Comparison of ENCODE assay signal across 12 mouse cellular contexts in genomic region chr10:80020191-80020590, GRCm38 (mm10). TPM values are rescaled to one million over a fixed set of nuclear protein-coding genes. Genes with fewer than 3 reads are reported as not detected.
DNase-seq lines count a peak whose midpoint lies in the region; ATAC-seq lines count a peak whose summit lies in the region.
"Had no signal": no experiment of that assay in that cellular context is flagged by ENCODE, and none has a peak within 500 bp of the region (broad histone marks: within the 10 kb centered on the region; RNA-seq: fewer than 3 reads in every experiment).

No protein-coding gene starts in this region.

- no peak for ATAC-seq in heart, embryonic 14.5 days (ENCODE audit: insufficient number of reproducible peaks, insufficient read depth, low FRiP score, low read depth)
- ATAC-seq in megakaryocyte, adult 5-6 weeks (ENCODE audit: poor library complexity, severe bottlenecking), result no peak
- ATAC-seq in embryonic facial prominence, embryonic 14.5 days (ENCODE audit: low read depth), result no peak
- ATAC-seq in liver, embryonic 12.5 days, result no peak
- ATAC-seq in frontal cortex, adult (ENCODE audit: low TSS enrichment), result no peak

- no peaks in the 10 kb centered on the region for H3K36me3 ChIP-seq in heart, embryonic 14.5 days (ENCODE audit: control insufficient read depth, insufficient read depth, low read length)
- peaks cover 90% of the 10 kb centered on the region for H3K36me3 ChIP-seq in megakaryocyte, embryonic 14.5 days (replicated peaks; ENCODE audit: low read length)
- no peaks in the 10 kb centered on the region for H3K36me3 ChIP-seq in embryonic facial prominence, embryonic 14.5 days (ENCODE audit: control insufficient read depth, insufficient read depth, low read length)
- H3K36me3 ChIP-seq in liver, embryonic 12.5 days, result peaks cover 59% of the 10 kb centered on the region

- H3K4me2 ChIP-seq in heart, embryonic 14.5 days (ENCODE audit: low read length), result peak overlapping the region; percentile 56
- peak overlapping the region; percentile 46; the same call in 1 of the 2 replicates for H3K4me2 ChIP-seq in embryonic facial prominence, embryonic 14.5 days (ENCODE audit: low read depth, low read length)
- peak overlapping the region; percentile 73 for H3K4me2 ChIP-seq in liver, embryonic 12.5 days

- H3K27me3 ChIP-seq in heart, embryonic 14.5 days (ENCODE audit: control insufficient read depth, insufficient read depth, low read length), result peaks cover 6% of the 10 kb centered on the region
- H3K27me3 ChIP-seq in megakaryocyte, embryonic 14.5 days (replicated peaks), result no peaks in the 10 kb centered on the region
- peaks cover 11% of the 10 kb centered on the region; the same call in 1 of the 2 replicates for H3K27me3 ChIP-seq in embryonic facial prominence, embryonic 14.5 days (replicated peaks; ENCODE audit: control insufficient read depth, insufficient read depth, low read length)
- H3K27me3 ChIP-seq in liver, embryonic 12.5 days (replicated peaks), result peaks cover 1% of the 10 kb centered on the region; the same call in 1 of the 2 replicates

- H3K27ac ChIP-seq in heart, embryonic 14.5 days (replicated peaks in 1 of 2; ENCODE audit: control insufficient read depth in 1 of 2, insufficient read depth in 1 of 2, low read depth in 2 of 2, low read length in 2 of 2), result no peak overlapping the region
- no peak overlapping the region for H3K27ac ChIP-seq in embryonic facial prominence, embryonic 14.5 days (replicated peaks; ENCODE audit: low read depth, low read length)
- peak overlapping the region; percentile 32; the same call in 1 of the 2 replicates for H3K27ac ChIP-seq in liver, embryonic 12.5 days

- DNase-seq in heart, adult 8-10 months (ENCODE audit: low spot score), result no peak
- no peak for DNase-seq in embryonic facial prominence, embryonic 14.5 days (ENCODE audit: low spot score)
- DNase-seq in frontal cortex, postnatal 14 days (ENCODE audit: low spot score in 2 of 2), result no peak
- DNase-seq: adrenal gland, adult 2 months; cerebellum, adult 8-10 months; kidney, postnatal 10 days; right cerebral cortex, postnatal 25 days had no signal

- peaks cover 13 to 15% of the 10 kb centered on the region in 2 experiments; a peak in 3 of 4 replicates for H3K4me1 ChIP-seq in heart, embryonic 14.5 days (ENCODE audit: control insufficient read depth in 2 of 2, insufficient read depth in 2 of 2, low read length in 2 of 2)
- H3K4me1 ChIP-seq in megakaryocyte, embryonic 14.5 days, result peaks cover 92% of the 10 kb centered on the region
- H3K4me1 ChIP-seq in embryonic facial prominence, embryonic 14.5 days (ENCODE audit: control insufficient read depth, insufficient read depth, low read length), result 0 out of 2 replicates have a peak, but pooled peaks cover 9% of the 10 kb centered on the region
- H3K4me1 ChIP-seq in liver, embryonic 12.5 days, result peaks cover 73% of the 10 kb centered on the region

- peak overlapping the region; percentile 6; the same call in 1 of the 2 replicates for H3K9ac ChIP-seq in heart, embryonic 14.5 days (ENCODE audit: low read length)
- H3K9ac ChIP-seq in embryonic facial prominence, embryonic 14.5 days (ENCODE audit: low read depth, low read length), result peak overlapping the region; percentile 45; the same call in 1 of the 2 replicates
- no peak overlapping the region for H3K9ac ChIP-seq in liver, embryonic 12.5 days

- 34% methylated on average over 11 of the region's 11 CpGs for WGBS in heart, embryonic 14.5 days
- WGBS in embryonic facial prominence, embryonic 14.5 days, result 22% methylated on average over 11 of the region's 11 CpGs
- 67% methylated on average over 11 of the region's 11 CpGs for WGBS in liver, embryonic 12.5 days (ENCODE audit: insufficient replicate concordance)

- H3K4me3 ChIP-seq in heart, embryonic 14.5 days (ENCODE audit: control insufficient read depth in 1 of 2, insufficient read depth in 1 of 2, low read depth in 1 of 2, low read length in 2 of 2), result peak overlapping the region in 1 of 2 experiments; percentile 32; a peak in 2 of 4 replicates
- peak overlapping the region; percentile 92 for H3K4me3 ChIP-seq in megakaryocyte, embryonic 14.5 days (replicated peaks)
- H3K4me3 ChIP-seq in embryonic facial prominence, embryonic 14.5 days (ENCODE audit: low read depth, low read length), result no peak overlapping the region; the same call in 1 of the 2 replicates
- H3K4me3 ChIP-seq in liver, embryonic 12.5 days, result no peak overlapping the region; the same call in 1 of the 2 replicates

- no peaks in the 10 kb centered on the region for H3K9me3 ChIP-seq in heart, embryonic 14.5 days (ENCODE audit: control insufficient read depth, low read length)
- no peaks in the 10 kb centered on the region for H3K9me3 ChIP-seq in megakaryocyte, embryonic 14.5 days
- no peaks in the 10 kb centered on the region for H3K9me3 ChIP-seq in embryonic facial prominence, embryonic 14.5 days (ENCODE audit: control insufficient read depth, low read length)
- H3K9me3 ChIP-seq in liver, embryonic 12.5 days (replicated peaks), result no peaks in the 10 kb centered on the region

RNA-seq across cellular contexts. Expression of gene Arhgap45, which starts 3.7 kb away (rescaled TPM):
- 3.0 and 3.4 TPM in 2 replicates for polyA plus RNA-seq in heart, embryonic 14.5 days (2014; fragmentation: Nextera tagmentation; extraction: Ambion mirVana)
- total RNA-seq in heart, adult 8-10 months (2022), result 1 to 10 TPM; 2.9 to 5.1 (median 3.4) TPM
- polyA plus RNA-seq in megakaryocyte, embryonic 14.5 days (2012; ENCODE audit: insufficient read depth, low replicate concordance), result 375 and 477 TPM in 2 replicates
- total RNA-seq in megakaryocyte, adult 5-6 weeks (2015), result 135 and 140 TPM in 2 replicates
- total RNA-seq in megakaryocyte, adult 5-6 weeks (2017), result 235 and 237 TPM in 2 replicates
- polyA plus RNA-seq in embryonic facial prominence, embryonic 14.5 days (2014; fragmentation: Nextera tagmentation; extraction: Ambion mirVana), result 4.4 and 6.4 TPM in 2 replicates
- polyA plus RNA-seq in liver, embryonic 12.5 days (2016; fragmentation: Nextera tagmentation; extraction: Ambion mirVana), result 22.3 and 22.8 TPM in 2 replicates

RNA-seq across cellular contexts. Expression of gene Polr2e, which starts 19.4 kb away (rescaled TPM):
- 146 and 162 TPM in 2 replicates for polyA plus RNA-seq in heart, embryonic 14.5 days (2014; fragmentation: Nextera tagmentation; extraction: Ambion mirVana)
- 100 to 1,000 TPM in 2 of 4 experiments, 10 to 100 TPM in 2; 91.7 to 106 (median 100) TPM for total RNA-seq in heart, adult 8-10 months (2022)
- polyA plus RNA-seq in megakaryocyte, embryonic 14.5 days (2012; ENCODE audit: insufficient read depth, low replicate concordance), result 147 and 260 TPM in 2 replicates
- total RNA-seq in megakaryocyte, adult 5-6 weeks (2015), result 70.2 and 70.7 TPM in 2 replicates
- total RNA-seq in megakaryocyte, adult 5-6 weeks (2017), result 58.4 and 69.2 TPM in 2 replicates
- polyA plus RNA-seq in embryonic facial prominence, embryonic 14.5 days (2014; fragmentation: Nextera tagmentation; extraction: Ambion mirVana), result 207 and 227 TPM in 2 replicates
- polyA plus RNA-seq in liver, embryonic 12.5 days (2016; fragmentation: Nextera tagmentation; extraction: Ambion mirVana), result 142 and 147 TPM in 2 replicates

RNA-seq across cellular contexts. Expression of gene Abca7, which starts 23.9 kb away (rescaled TPM):
- polyA plus RNA-seq in heart, embryonic 14.5 days (2014; fragmentation: Nextera tagmentation; extraction: Ambion mirVana), result 1.6 and 1.7 TPM in 2 replicates
- 1 to 10 TPM; 7.5 to 8.5 (median 8.0) TPM for total RNA-seq in heart, adult 8-10 months (2022)
- polyA plus RNA-seq in megakaryocyte, embryonic 14.5 days (2012; ENCODE audit: insufficient read depth, low replicate concordance), result 47.4 and 62.2 TPM in 2 replicates
- total RNA-seq in megakaryocyte, adult 5-6 weeks (2015), result 32.6 and 34.7 TPM in 2 replicates
- 33.6 and 37.4 TPM in 2 replicates for total RNA-seq in megakaryocyte, adult 5-6 weeks (2017)
- polyA plus RNA-seq in embryonic facial prominence, embryonic 14.5 days (2014; fragmentation: Nextera tagmentation; extraction: Ambion mirVana), result 2.5 and 2.8 TPM in 2 replicates
- polyA plus RNA-seq in liver, embryonic 12.5 days (2016; fragmentation: Nextera tagmentation; extraction: Ambion mirVana), result 10.5 and 12.1 TPM in 2 replicates

RNA-seq across cellular contexts. Expression of gene Gpx4, which starts 26.8 kb away (rescaled TPM):
- 715 and 757 TPM in 2 replicates for polyA plus RNA-seq in heart, embryonic 14.5 days (2014; fragmentation: Nextera tagmentation; extraction: Ambion mirVana)
- total RNA-seq in heart, adult 8-10 months (2022), result 1,000 to 10,000 TPM; 1,048 to 1,125 (median 1,067) TPM
- polyA plus RNA-seq in megakaryocyte, embryonic 14.5 days (2012; ENCODE audit: insufficient read depth, low replicate concordance), result 3,942 and 9,172 TPM in 2 replicates
- 259 and 303 TPM in 2 replicates for total RNA-seq in megakaryocyte, adult 5-6 weeks (2015)
- 375 and 378 TPM in 2 replicates for total RNA-seq in megakaryocyte, adult 5-6 weeks (2017)
- 505 and 517 TPM in 2 replicates for polyA plus RNA-seq in embryonic facial prominence, embryonic 14.5 days (2014; fragmentation: Nextera tagmentation; extraction: Ambion mirVana)
- polyA plus RNA-seq in liver, embryonic 12.5 days (2016; fragmentation: Nextera tagmentation; extraction: Ambion mirVana), result 682 and 685 TPM in 2 replicates

RNA-seq across cellular contexts. Expression of gene Cnn2, which starts 31.8 kb away (rescaled TPM):
- 265 and 275 TPM in 2 replicates for polyA plus RNA-seq in heart, embryonic 14.5 days (2014; fragmentation: Nextera tagmentation; extraction: Ambion mirVana)
- 10 to 100 TPM; 27.1 to 35.7 (median 33.3) TPM for total RNA-seq in heart, adult 8-10 months (2022)
- polyA plus RNA-seq in megakaryocyte, embryonic 14.5 days (2012; ENCODE audit: insufficient read depth, low replicate concordance), result 1,011 and 1,303 TPM in 2 replicates
- 174 and 175 TPM in 2 replicates for total RNA-seq in megakaryocyte, adult 5-6 weeks (2015)
- 286 and 299 TPM in 2 replicates for total RNA-seq in megakaryocyte, adult 5-6 weeks (2017)
- polyA plus RNA-seq in embryonic facial prominence, embryonic 14.5 days (2014; fragmentation: Nextera tagmentation; extraction: Ambion mirVana), result 293 and 304 TPM in 2 replicates
- polyA plus RNA-seq in liver, embryonic 12.5 days (2016; fragmentation: Nextera tagmentation; extraction: Ambion mirVana), result 68.2 and 75.4 TPM in 2 replicates

Comparison
In these comparisons a context has a peak if more than half of its experiments do, and no peak if none do; other contexts are left out.
1. RNA of gene Arhgap45, which starts 3.7 kb away (polyA plus RNA-seq): 375 to 477 TPM in megakaryocyte, embryonic 14.5 days; 22.3 to 22.8 TPM in liver, embryonic 12.5 days, 4.4 to 6.4 TPM in embryonic facial prominence, embryonic 14.5 days and 3.0 to 3.4 TPM in heart, embryonic 14.5 days; every median in the first group is over 10 times any median in the second.
2. Peak in every context shown above with its lines, with median percentiles within 50 percentile points of each other: H3K4me2 ChIP-seq.